ENCODE assay signal across 16 mouse cellular contexts in genomic region chr19:46643236-46643635, GRCm38 (mm10). TPM values are rescaled to one million over a fixed set of nuclear protein-coding genes. Genes with fewer than 3 reads are reported as not detected.
DNase-seq lines count a peak whose midpoint lies in the region; ATAC-seq and TF ChIP-seq lines count a peak whose summit lies in the region.
"Had no signal": no experiment of that assay in that cellular context is flagged by ENCODE, and none has a peak within 500 bp of the region (broad histone marks: within the 10 kb centered on the region; RNA-seq: fewer than 3 reads in every experiment).

No protein-coding gene starts in this region.

- no peaks in the 10 kb centered on the region for H3K27me3 ChIP-seq in kidney, adult 2 months (replicated peaks; ENCODE audit: control insufficient read depth, insufficient read depth, low read length)
- H3K27me3 ChIP-seq in heart, postnatal 0 days (ENCODE audit: control insufficient read depth, insufficient read depth, low read length), result no peaks in the 10 kb centered on the region
- H3K27me3 ChIP-seq: liver, embryonic 15.5 days; neural tube, embryonic 12.5 days had no signal

- H3K36me3 ChIP-seq in kidney, adult 2 months (ENCODE audit: control insufficient read depth, insufficient read depth, low read length), result no peaks in the 10 kb centered on the region; the same call in 1 of the 2 replicates
- H3K36me3 ChIP-seq in heart, postnatal 0 days (replicated peaks; ENCODE audit: control insufficient read depth, insufficient read depth, low read length), result peaks cover 26% of the 10 kb centered on the region

- TF ChIP-seq EP300 in heart, postnatal 0 days (IDR thresholded peaks at IDR 0.05; ENCODE audit: low read depth), result no peak

- H3K9ac ChIP-seq in heart, postnatal 0 days (replicated peaks; ENCODE audit: low read depth, low read length), result 0 out of 2 replicates have a peak overlapping the region, but pooled peaks have one; percentile 39
- H3K9ac ChIP-seq: hindbrain, embryonic 14.5 days; liver, embryonic 15.5 days; neural tube, embryonic 12.5 days had no signal

- TF ChIP-seq POLR2A in kidney, adult 2 months (IDR thresholded peaks at IDR 0.05; ENCODE audit: low read depth, low read length), result no peak

- peaks cover 53% of the 10 kb centered on the region for H3K4me1 ChIP-seq in kidney, adult 2 months (ENCODE audit: control insufficient read depth, insufficient read depth, low read length)
- peaks cover 79% of the 10 kb centered on the region for H3K4me1 ChIP-seq in heart, postnatal 0 days (ENCODE audit: control insufficient read depth, insufficient read depth)

- peak; percentile 37 to 44 for DNase-seq in cerebellum, postnatal 25 days
- DNase-seq in cerebellum, postnatal 10 days, result no peak
- no peak for DNase-seq in kidney, adult 2 months
- no peak for DNase-seq in kidney, adult 18-20 months
- DNase-seq in adipocyte (ENCODE audit: low spot score), result peak; percentile 43
- DNase-seq in heart, postnatal 0 days (ENCODE audit: low spot score), result peak; percentile 66
- DNase-seq in natural killer cell, adult 2 months (ENCODE audit: low spot score in 2 of 2), result no peak
- DNase-seq in right cerebral cortex, postnatal 14 days, result no peak
- DNase-seq: kidney, postnatal 14 days; right cerebral cortex, adult 18-20 months had no signal

- no peak overlapping the region for H3K4me3 ChIP-seq in kidney, adult 2 months (ENCODE audit: insufficient read depth, low read depth, low read length)
- H3K4me3 ChIP-seq in heart, postnatal 0 days (ENCODE audit: low read depth, low read length), result no peak overlapping the region
- H3K4me3 ChIP-seq: liver, embryonic 15.5 days; neural tube, embryonic 12.5 days had no signal

- no peak for TF ChIP-seq CTCF in kidney, adult 2 months (conservative IDR thresholded peaks at IDR 0.05; ENCODE audit: insufficient read depth, insufficient read length, low read depth, low read length)
- TF ChIP-seq CTCF in heart, postnatal 0 days (IDR thresholded peaks at IDR 0.05; ENCODE audit: low read depth), result no peak

- H3K4me2 ChIP-seq in heart, postnatal 0 days (ENCODE audit: low read depth, low read length), result peak overlapping the region; percentile 38; the same call in 1 of the 2 replicates
- H3K4me2 ChIP-seq: hindbrain, embryonic 14.5 days; liver, embryonic 15.5 days; neural tube, embryonic 12.5 days had no signal

- 63% methylated on average over 5 of the region's 5 CpGs for WGBS in kidney, adult 2 months
- WGBS in heart, postnatal 0 days, result 26% methylated on average over 5 of the region's 5 CpGs

- no peaks in the 10 kb centered on the region for H3K9me3 ChIP-seq in heart, postnatal 0 days (replicated peaks; ENCODE audit: control insufficient read depth, low read length)
- H3K9me3 ChIP-seq: liver, embryonic 15.5 days; neural tube, embryonic 12.5 days had no signal

- ATAC-seq in heart, postnatal 0 days (ENCODE audit: insufficient read depth, low read depth), result no peak

- peak overlapping the region; percentile 94 for H3K27ac ChIP-seq in kidney, adult 2 months (ENCODE audit: insufficient read depth, low read depth, low read length)
- peak overlapping the region; percentile 94 for H3K27ac ChIP-seq in heart, postnatal 0 days (ENCODE audit: low read depth)
- H3K27ac ChIP-seq: liver, embryonic 15.5 days; neural tube, embryonic 12.5 days had no signal

RNA-seq across cellular contexts. Expression of gene Cyp17a1, which starts 29.7 kb away (rescaled TPM):
- 0.27 and 0.29 TPM in 2 replicates for polyA plus RNA-seq in kidney, adult 2 months (2012; rRNA removed)
- 0.08 and 3.9 TPM in 2 replicates for total RNA-seq in heart, postnatal 0 days (2014; rRNA removed; ENCODE audit: low replicate concordance)
- 0.68 and 0.88 TPM in 2 replicates for polyA plus RNA-seq in heart, postnatal 0 days (2015; fragmentation: Nextera tagmentation; extraction: Ambion mirVana)
- total RNA-seq: megakaryocyte-erythroid progenitor cell, adult 5-6 weeks had no signal
- polyA plus RNA-seq: C2C12; hindbrain, embryonic 14.5 days; neural tube, embryonic 12.5 days; stomach, embryonic 14.5 days had no signal

RNA-seq across cellular contexts. Expression of gene Wbp1l, which starts 44.4 kb away (rescaled TPM):
- polyA plus RNA-seq in kidney, adult 2 months (2012; rRNA removed), result 60.1 and 60.3 TPM in 2 replicates
- total RNA-seq in heart, postnatal 0 days (2014; rRNA removed; ENCODE audit: low replicate concordance), result 72.8 and 89.7 TPM in 2 replicates
- polyA plus RNA-seq in heart, postnatal 0 days (2015; fragmentation: Nextera tagmentation; extraction: Ambion mirVana), result 34.4 and 36.4 TPM in 2 replicates

RNA-seq across cellular contexts. Expression of gene Borcs7, which starts 46.5 kb away (rescaled TPM):
- polyA plus RNA-seq in kidney, adult 2 months (2012; rRNA removed), result 4.8 and 6.0 TPM in 2 replicates
- 2.4 and 9.0 TPM in 2 replicates for total RNA-seq in heart, postnatal 0 days (2014; rRNA removed; ENCODE audit: low replicate concordance)
- polyA plus RNA-seq in heart, postnatal 0 days (2015; fragmentation: Nextera tagmentation; extraction: Ambion mirVana), result 18.7 and 22.2 TPM in 2 replicates

Comparison
In these comparisons a context has a peak if more than half of its experiments do, and no peak if none do; other contexts are left out.
1. DNase-seq: peak in cerebellum, postnatal 25 days (2 of 2), adipocyte (single experiment) and heart, postnatal 0 days (single experiment); none in cerebellum, postnatal 10 days (0 of 2), kidney, adult 2 months (single experiment), kidney, adult 18-20 months (single experiment), natural killer cell, adult 2 months (0 of 2) and right cerebral cortex, postnatal 14 days (single experiment).